Mouse (Mus musculus) forebrain, embryonic 16.5 days (tissue): ENCODE measurements at regions not wholly inside any gene's neighbourhood (a gene's known extent, or its start where the extent isn't known, plus 50 kb on each side); places are given as distances from the start of the nearest gene placed in this dataset.

Source experiments
- ATAC-seq: fragments of 200-750 bp; cut with Nextera tagmentation; 2 replicates; pipeline ENCODE4 v1.8.0; 2017; ENCODE audit warnings: mild to moderate bottlenecking, moderate library complexity
- H3K27ac ChIP-seq: fragments of 300-500 bp; sonication (generic); 2 replicates; pipeline ENCODE4 v1.5.1; 2014; ENCODE audit warnings: low read length, control low read depth
- H3K27me3 ChIP-seq: fragments of 300-500 bp; sonication (generic); replicated peaks from 2 replicates; pipeline ENCODE4 v1.6.1; 2014; ENCODE audit warnings: low read length; ENCODE audit not compliant: control insufficient read depth, insufficient read depth
- H3K36me3 ChIP-seq: fragments of 300-500 bp; sonication (generic); 2 replicates; pipeline ENCODE4 v1.6.1; 2014; ENCODE audit not compliant: control insufficient read depth, insufficient read depth
- H3K4me1 ChIP-seq: fragments of 300-500 bp; sonication (generic); replicated peaks from 2 replicates; pipeline ENCODE4 v1.6.1; 2014; ENCODE audit warnings: low read length; ENCODE audit not compliant: control insufficient read depth, insufficient read depth
- H3K4me2 ChIP-seq: fragments of 300-500 bp; sonication (generic); 2 replicates; pipeline ENCODE4 v1.6.1; 2014; ENCODE audit warnings: mild to moderate bottlenecking, low read length, control low read depth
- H3K4me3 ChIP-seq: fragments of 300-500 bp; sonication (generic); replicated peaks from 2 replicates; pipeline ENCODE4 v1.5.1; 2014; ENCODE audit warnings: mild to moderate bottlenecking, low read length, control low read depth
- H3K9ac ChIP-seq: fragments of 300-500 bp; sonication (generic); replicated peaks from 2 replicates; pipeline ENCODE4 v1.6.1; 2014; ENCODE audit warnings: low read depth, low read length, control low read depth
- H3K9me3 ChIP-seq: fragments of 300-500 bp; sonication (generic); 2 replicates; pipeline ENCODE4 v1.6.1; 2016; ENCODE audit warnings: low read length; ENCODE audit not compliant: control insufficient read depth
- WGBS: fragments of 180-500 bp; shearing (Covaris S2); extraction: QIAGEN DNeasy Blood & Tissue Kit; methylation state at CpG from one replicate; pipeline ENCODE4 v1.1.7; 2014; 5-methylcytosine and 5-hydroxymethylcytosine counted together

GRCm38 (mm10) chr6:88998927-88999722, 97.1 kb downstream of the Tpra1 start:
- Histone ChIP-seq H3K4me3 (no peak overlapping the region), H3K27me3 (0 out of 2 replicates have a peak, but pooled peaks cover 1% of the 10 kb centered on the region), H3K4me1 (no peaks in the 10 kb centered on the region; the same call in 1 of the 2 replicates), H3K9me3 (no peaks in the 10 kb centered on the region), H3K36me3 (no peaks in the 10 kb centered on the region), H3K27ac (no peak overlapping the region), H3K9ac (no peak overlapping the region), H3K4me2 (no peak overlapping the region)
- 93% methylated on average over 3 of the region's 3 CpGs for WGBS
- ATAC-seq = no peak

- Histone ChIP-seq H3K4me2 (no peak overlapping the region), H3K4me3 (no peak overlapping the region), H3K4me1 (no peaks in the 10 kb centered on the region; the same call in 1 of the 2 replicates), H3K27ac (no peak overlapping the region), H3K9ac (no peak overlapping the region), H3K27me3 (0 out of 2 replicates have a peak, but pooled peaks cover 4% of the 10 kb centered on the region), H3K9me3 (peaks cover 4% of the 10 kb centered on the region), H3K36me3 (no peaks in the 10 kb centered on the region)
- ATAC-seq = no peak
- WGBS = 26% methylated on average over 14 of the region's 14 CpGs
Measured at GRCm38 (mm10) chr6:89000359-89000758, 98.3 kb downstream of the Tpra1 start.

GRCm38 (mm10) chr6:89003197-89003923, 101.3 kb downstream of the Tpra1 start:
- Histone ChIP-seq H3K27me3 (peaks cover 14% of the 10 kb centered on the region), H3K27ac (no peak overlapping the region), H3K36me3 (no peaks in the 10 kb centered on the region), H3K9me3 (peaks cover 4% of the 10 kb centered on the region), H3K9ac (no peak overlapping the region), H3K4me2 (no peak overlapping the region), H3K4me1 (peaks cover 7% of the 10 kb centered on the region), H3K4me3 (no peak overlapping the region)
- peak; percentile 31; the same call in 1 of the 2 replicates for ATAC-seq
- WGBS = 45% methylated on average over 6 of the region's 6 CpGs

DNA sequence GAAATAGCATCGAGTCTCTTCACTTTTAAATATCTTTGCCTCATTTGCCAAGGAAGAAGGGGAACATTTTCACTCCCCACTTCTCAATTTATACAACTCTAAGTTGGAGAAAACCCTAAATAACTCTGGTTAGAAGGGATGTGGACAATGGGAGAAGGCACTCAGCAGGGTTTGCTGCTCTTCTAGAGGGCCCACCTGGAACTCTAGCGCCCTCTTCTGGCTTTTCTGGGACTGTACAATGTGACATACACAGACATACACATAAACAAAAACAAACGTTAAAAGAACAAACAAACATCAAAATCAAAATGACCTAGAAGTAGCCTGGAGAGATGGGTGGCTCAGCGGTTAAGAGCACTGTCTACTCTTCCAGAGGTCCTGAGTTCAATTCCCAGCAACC, 103.0 kb downstream of the Tpra1 start:
- peaks cover 13% of the 10 kb centered on the region for H3K4me1 ChIP-seq
- peaks cover 16% of the 10 kb centered on the region for H3K27me3 ChIP-seq
- no peaks in the 10 kb centered on the region for H3K36me3 ChIP-seq
- ATAC-seq = no peak
- 49% methylated on average over 4 of the region's 4 CpGs for WGBS
- no peak overlapping the region for H3K9ac ChIP-seq
- no peak overlapping the region for H3K4me3 ChIP-seq
- H3K9me3 ChIP-seq = peaks cover 4% of the 10 kb centered on the region
- no peak overlapping the region for H3K4me2 ChIP-seq
- H3K27ac ChIP-seq = no peak overlapping the region

DNA sequence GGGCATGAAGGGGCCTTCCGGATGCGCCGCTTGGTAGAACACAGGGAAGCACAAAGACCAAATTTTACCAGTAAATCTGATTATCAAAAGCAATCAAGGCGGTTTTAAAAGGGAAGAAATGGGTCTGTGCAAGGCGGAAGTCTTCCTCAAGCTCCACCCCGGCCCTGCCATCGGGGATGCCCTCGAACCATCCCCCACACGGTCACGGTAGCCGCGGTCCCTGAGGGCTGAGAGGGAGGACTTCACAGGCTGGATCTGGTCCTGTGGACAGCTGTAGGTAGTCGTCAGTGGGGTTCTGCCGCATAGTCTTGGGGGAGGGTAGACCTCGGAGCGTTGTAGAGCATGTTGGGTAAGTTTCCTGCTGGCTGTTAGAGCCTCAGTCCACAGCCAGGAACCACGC, 104.9 kb downstream of the Tpra1 start:
- Histone ChIP-seq H3K4me2 (peak overlapping the region; percentile 14; the same call in 1 of the 2 replicates), H3K4me1 (peaks cover 13% of the 10 kb centered on the region)

DNA sequence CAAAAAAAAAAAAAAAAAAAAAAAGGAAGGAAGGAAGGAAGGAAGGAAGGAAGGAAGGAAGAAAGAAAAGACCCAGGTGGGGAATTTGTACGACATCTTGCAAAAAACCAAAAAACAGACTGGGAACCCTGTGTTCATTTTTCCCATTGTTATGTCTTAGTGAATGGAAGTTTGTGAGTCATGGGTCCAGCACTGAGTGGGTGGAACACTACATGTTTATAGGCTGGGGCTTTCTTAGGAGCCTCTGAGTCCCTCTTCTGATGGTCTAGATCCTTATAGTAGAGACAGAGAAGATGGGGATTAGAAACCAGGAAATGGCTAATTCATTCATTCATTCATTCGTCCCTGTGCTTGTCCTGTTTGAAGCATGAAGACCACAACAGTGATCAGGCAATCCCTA, 105.5 kb downstream of the Tpra1 start:
- H3K9me3 ChIP-seq = peaks cover 4% of the 10 kb centered on the region
- H3K4me3 ChIP-seq = no peak overlapping the region
- peaks cover 16% of the 10 kb centered on the region for H3K27me3 ChIP-seq
- H3K4me2 ChIP-seq = no peak overlapping the region
- H3K27ac ChIP-seq = no peak overlapping the region
- no peak overlapping the region for H3K9ac ChIP-seq
- ATAC-seq = no peak
- no peaks in the 10 kb centered on the region for H3K36me3 ChIP-seq
- peaks cover 13% of the 10 kb centered on the region for H3K4me1 ChIP-seq
- 83% methylated on average over 2 of the region's 2 CpGs for WGBS

More for the DNA sequence above, 104.9 kb downstream of the Tpra1 start:
- Histone ChIP-seq H3K36me3 (no peaks in the 10 kb centered on the region), H3K9ac (no peak overlapping the region), H3K27me3 (peaks cover 16% of the 10 kb centered on the region), H3K27ac (peak overlapping the region; percentile 34; the same call in 1 of the 2 replicates), H3K9me3 (peaks cover 4% of the 10 kb centered on the region), H3K4me3 (no peak overlapping the region)
- WGBS = 17% methylated on average over 17 of the region's 17 CpGs
- no peak for ATAC-seq

DNA sequence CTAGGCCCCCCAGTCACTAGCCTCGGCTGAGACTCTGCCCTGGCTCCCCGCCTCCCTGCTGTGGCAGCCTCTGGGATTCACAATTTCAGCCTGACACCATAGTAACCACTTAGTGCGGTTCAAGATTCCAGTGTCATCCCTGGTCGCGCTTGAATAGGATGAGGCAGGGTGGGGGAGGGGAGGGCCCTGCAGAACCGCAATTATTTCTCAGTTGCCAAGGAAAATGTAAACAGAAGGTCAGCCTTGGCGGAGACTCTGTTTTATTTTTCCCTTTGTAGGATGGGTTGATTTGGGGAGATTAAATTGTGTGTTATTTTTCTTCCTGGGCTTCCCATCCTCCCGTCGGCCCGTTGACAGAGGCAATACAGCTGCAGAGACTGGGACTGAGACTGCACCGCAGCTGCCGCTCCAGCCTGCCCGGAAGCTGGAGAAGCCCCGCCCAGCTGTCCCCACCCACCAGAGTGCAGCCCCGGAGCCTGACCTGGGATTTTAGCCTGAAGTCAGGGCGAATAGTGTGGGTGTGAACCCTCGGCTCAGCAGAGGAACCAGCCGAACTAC, 106.6 kb downstream of the Tpra1 start:
- H3K27me3 ChIP-seq = peaks cover 16% of the 10 kb centered on the region
- WGBS = 1% methylated on average over 18 of the region's 18 CpGs

GRCm38 (mm10) chr6:89012998-89013689, 111.1 kb downstream of the Tpra1 start:
- 11% methylated on average over 12 of the region's 12 CpGs for WGBS
- peak; percentile 39 for ATAC-seq
- Histone ChIP-seq H3K27ac (0 out of 2 replicates have a peak overlapping the region, but pooled peaks have one; percentile 0), H3K9ac (no peak overlapping the region), H3K36me3 (no peaks in the 10 kb centered on the region), H3K27me3 (peaks cover 20% of the 10 kb centered on the region), H3K4me1 (peaks cover 19% of the 10 kb centered on the region), H3K9me3 (no peaks in the 10 kb centered on the region), H3K4me2 (no peak overlapping the region), H3K4me3 (no peak overlapping the region)

More for the DNA sequence above, 106.6 kb downstream of the Tpra1 start:
- H3K36me3 ChIP-seq = no peaks in the 10 kb centered on the region
- H3K9ac ChIP-seq = no peak overlapping the region; the same call in 1 of the 2 replicates
- peak; percentile 51 for ATAC-seq
- H3K4me3 ChIP-seq = no peak overlapping the region
- peak overlapping the region; percentile 35 for H3K4me2 ChIP-seq
- peak overlapping the region; percentile 16; the same call in 1 of the 2 replicates for H3K27ac ChIP-seq
- H3K4me1 ChIP-seq = peaks cover 23% of the 10 kb centered on the region
- H3K9me3 ChIP-seq = peaks cover 4% of the 10 kb centered on the region
